Mouse (Mus musculus) bone marrow macrophage, adult 2 months (primary cell): ENCODE data around the gene Qsox1. TPM values are rescaled to one million over a fixed set of nuclear protein-coding genes. Genes with fewer than 3 reads are reported as not detected.

Experiments
- H3K27ac ChIP-seq: 2 replicates; pipeline ENCODE4 v1.5.1; 2012; ENCODE audit warnings: low read depth, low read length; ENCODE audit not compliant: insufficient read depth
- H3K4me1 ChIP-seq: 2 replicates; pipeline ENCODE4 v1.6.1; 2012; ENCODE audit warnings: low read length; ENCODE audit not compliant: control insufficient read depth, insufficient read depth
- H3K4me3 ChIP-seq: 2 replicates; pipeline ENCODE4 v1.5.1; 2012; ENCODE audit warnings: mild to moderate bottlenecking, low read length, moderate library complexity; ENCODE audit not compliant: insufficient read depth
- CTCF ChIP-seq: IDR thresholded peaks from 2 replicates; pipeline ENCODE4 v1.5.1; 2012; ENCODE audit warnings: low read depth, mild to moderate bottlenecking, low read length, moderate library complexity
- POLR2A ChIP-seq: IDR thresholded peaks from 2 replicates; pipeline ENCODE4 v1.6.1; 2012; ENCODE audit warnings: mild to moderate bottlenecking, low read depth, low read length, borderline replicate concordance
- polyA plus RNA-seq: library from polyadenylated mRNA; stranded (reverse); fragments of >200 nt; gene quantifications from 2 replicates; pipeline ENCODE4 v1.2.4, GENCODE M21; 2012; ENCODE audit not compliant: missing spikeins, insufficient read depth, insufficient read length

The Qsox1 gene
- polyA plus RNA-seq, 1 experiment, result 15.7 TPM

- TF ChIP-seq POLR2A (no peak), CTCF (no peak)
- Histone ChIP-seq H3K4me1 (no peaks in the 10 kb centered on the region; the same call in 1 of the 2 replicates), H3K27ac (no peak overlapping the region), H3K4me3 (no peak overlapping the region)
Observed at GRCm38 (mm10) chr1:155798000-155798399, 14.7 kb downstream of the Qsox1 start.

- no peak for TF ChIP-seq CTCF
- Histone ChIP-seq H3K4me3 (no peak overlapping the region), H3K4me1 (no peaks in the 10 kb centered on the region; the same call in 1 of the 2 replicates), H3K27ac (no peak overlapping the region)
Observed at GRCm38 (mm10) chr1:155797425-155797824, 15.3 kb downstream of the Qsox1 start.

GRCm38 (mm10) chr1:155796757-155797405 is 15.8 kb downstream of the Qsox1 start:
- Histone ChIP-seq H3K4me1 (no peaks in the 10 kb centered on the region; the same call in 1 of the 2 replicates), H3K4me3 (no peak overlapping the region), H3K27ac (no peak overlapping the region)
- TF ChIP-seq CTCF (no peak), POLR2A (no peak)

- Histone ChIP-seq H3K4me3 (no peak overlapping the region), H3K4me1 (no peaks in the 10 kb centered on the region; the same call in 1 of the 2 replicates), H3K27ac (no peak overlapping the region)
- TF ChIP-seq POLR2A (no peak), CTCF (no peak)
Observed at GRCm38 (mm10) chr1:155795791-155796233, 16.9 kb downstream of the Qsox1 start.

GRCm38 (mm10) chr1:155794855-155795254 is 17.8 kb downstream of the Qsox1 start:
- Histone ChIP-seq H3K27ac (no peak overlapping the region), H3K4me1 (no peaks in the 10 kb centered on the region; the same call in 1 of the 2 replicates), H3K4me3 (no peak overlapping the region)
- TF ChIP-seq CTCF, result no peak
- TF ChIP-seq POLR2A, result no peak

GRCm38 (mm10) chr1:155791919-155792318 is 20.8 kb downstream of the Qsox1 start:
- Histone ChIP-seq H3K4me1 (no peaks in the 10 kb centered on the region; the same call in 1 of the 2 replicates), H3K4me3 (no peak overlapping the region), H3K27ac (no peak overlapping the region)
- TF ChIP-seq CTCF, result peak; percentile 29; the same call in 1 of the 2 replicates
- TF ChIP-seq POLR2A, result no peak

GRCm38 (mm10) chr1:155790111-155790974 is 22.3 kb downstream of the Qsox1 start:
- H3K4me1 ChIP-seq, result no peaks in the 10 kb centered on the region
- no peak overlapping the region for H3K4me3 ChIP-seq
- no peak for TF ChIP-seq POLR2A
- TF ChIP-seq CTCF, result no peak
- no peak overlapping the region for H3K27ac ChIP-seq

- Histone ChIP-seq H3K27ac (no peak overlapping the region), H3K4me1 (no peaks in the 10 kb centered on the region), H3K4me3 (no peak overlapping the region)
- TF ChIP-seq CTCF (no peak), POLR2A (no peak)
Observed at GRCm38 (mm10) chr1:155785886-155786285, 26.8 kb downstream of the Qsox1 start.

- Histone ChIP-seq H3K4me3 (no peak overlapping the region), H3K27ac (no peak overlapping the region), H3K4me1 (no peaks in the 10 kb centered on the region)
- peak; percentile 84 for TF ChIP-seq CTCF
- TF ChIP-seq POLR2A, result no peak
Observed at GRCm38 (mm10) chr1:155784343-155785205, 28.1 kb downstream of the Qsox1 start.
